Comparison of ENCODE assay signal across 16 mouse cellular contexts in genomic region chr16:55495051-55495450, GRCm38 (mm10).
A peak's percentile ranks its signal among the peaks of the same experiment; 100 is the strongest.
DNase-seq lines count a peak whose midpoint lies in the region; ATAC-seq and TF ChIP-seq lines count a peak whose summit lies in the region.
"Had no signal": no experiment of that assay in that cellular context is flagged by ENCODE, and none has a peak within 500 bp of the region (broad histone marks: within the 10 kb centered on the region; RNA-seq: fewer than 3 reads in every experiment).

No protein-coding gene starts in this region.

- no peak overlapping the region for H3K4me2 ChIP-seq in liver, embryonic 12.5 days
- no peak overlapping the region for H3K4me2 ChIP-seq in lung, postnatal 0 days (replicated peaks; ENCODE audit: low read depth, low read length)
- H3K4me2 ChIP-seq: embryonic facial prominence, embryonic 13.5 days; hindbrain, embryonic 14.5 days; neural tube, embryonic 15.5 days had no signal

- ATAC-seq in liver, embryonic 12.5 days, result no peak
- peak; percentile 62 for ATAC-seq in lung, postnatal 0 days
- ATAC-seq in frontal cortex, adult (ENCODE audit: low TSS enrichment), result no peak

- H3K36me3 ChIP-seq in liver, embryonic 12.5 days, result no peaks in the 10 kb centered on the region
- no peaks in the 10 kb centered on the region for H3K36me3 ChIP-seq in lung, postnatal 0 days (ENCODE audit: insufficient read depth, low read length)
- H3K36me3 ChIP-seq: embryonic facial prominence, embryonic 13.5 days; heart, embryonic 10.5 days; neural tube, embryonic 15.5 days had no signal

- intact Hi-C loops in left cerebral cortex, postnatal 36 days (cut with DNase I), result no loop called here

- 56% methylated on average over 9 of the region's 10 CpGs for WGBS in liver, embryonic 12.5 days (ENCODE audit: insufficient replicate concordance)
- WGBS in lung, postnatal 0 days, result 55% methylated on average over 10 of the region's 10 CpGs

- no peaks in the 10 kb centered on the region for H3K4me1 ChIP-seq in liver, embryonic 12.5 days
- H3K4me1 ChIP-seq in lung, postnatal 0 days (ENCODE audit: insufficient read depth, low read depth, low read length), result no peaks in the 10 kb centered on the region
- H3K4me1 ChIP-seq: embryonic facial prominence, embryonic 13.5 days; neural tube, embryonic 15.5 days had no signal

- H3K9ac ChIP-seq in liver, embryonic 12.5 days, result no peak overlapping the region
- H3K9ac ChIP-seq in lung, postnatal 0 days (replicated peaks; ENCODE audit: low read depth), result no peak overlapping the region
- H3K9ac ChIP-seq: embryonic facial prominence, embryonic 13.5 days; hindbrain, embryonic 14.5 days; liver, embryonic 14.5 days; neural tube, embryonic 15.5 days had no signal

- no peak overlapping the region for H3K27ac ChIP-seq in liver, embryonic 12.5 days
- no peak overlapping the region for H3K27ac ChIP-seq in lung, postnatal 0 days (ENCODE audit: low read length)
- H3K27ac ChIP-seq: embryonic facial prominence, embryonic 13.5 days; heart, embryonic 10.5 days; hindbrain, embryonic 14.5 days; liver, embryonic 14.5 days; neural tube, embryonic 15.5 days had no signal

- H3K4me3 ChIP-seq in liver, embryonic 12.5 days, result no peak overlapping the region
- H3K4me3 ChIP-seq in lung, postnatal 0 days (ENCODE audit: low read depth, low read length), result no peak overlapping the region
- H3K4me3 ChIP-seq: embryonic facial prominence, embryonic 13.5 days; heart, embryonic 10.5 days; neural tube, embryonic 15.5 days had no signal

- TF ChIP-seq CTCF in lung, postnatal 0 days (IDR thresholded peaks at IDR 0.05), result no peak

- no peaks in the 10 kb centered on the region for H3K9me3 ChIP-seq in liver, embryonic 12.5 days (replicated peaks)
- H3K9me3 ChIP-seq in lung, postnatal 0 days (ENCODE audit: low read length), result no peaks in the 10 kb centered on the region
- H3K9me3 ChIP-seq: embryonic facial prominence, embryonic 13.5 days; heart, embryonic 10.5 days; neural tube, embryonic 15.5 days had no signal

- no peaks in the 10 kb centered on the region for H3K27me3 ChIP-seq in liver, embryonic 12.5 days (replicated peaks)
- no peaks in the 10 kb centered on the region for H3K27me3 ChIP-seq in lung, postnatal 0 days (replicated peaks; ENCODE audit: insufficient read depth, low read length)
- H3K27me3 ChIP-seq: embryonic facial prominence, embryonic 13.5 days; neural tube, embryonic 15.5 days had no signal

- TF ChIP-seq EP300 in lung, postnatal 0 days (IDR thresholded peaks at IDR 0.05), result no peak

- DNase-seq in adrenal gland, postnatal 10 days, result peak; percentile 9
- no peak for DNase-seq in adrenal gland, adult 18-20 months (ENCODE audit: low spot score in 2 of 2)
- peak; percentile 19 for DNase-seq in liver
- DNase-seq in 3T3-L1 (ENCODE audit: low read depth, low spot score), result peak; percentile 84
- DNase-seq in lung, postnatal 0 days (ENCODE audit: low spot score), result peak; percentile 53
- no peak for DNase-seq in left cerebral cortex, postnatal 36 days (ENCODE audit: low spot score in 2 of 2)
- DNase-seq: gastrocnemius, postnatal 14 days; left cerebral cortex, postnatal 4 days; spleen, adult 18-20 months had no signal

Comparison
In these comparisons a context has a peak if more than half of its experiments do, and no peak if none do; other contexts are left out.
1. DNase-seq: peak in adrenal gland, postnatal 10 days (single experiment), liver (single experiment), 3T3-L1 (single experiment) and lung, postnatal 0 days (single experiment); none in adrenal gland, adult 18-20 months (0 of 2) and left cerebral cortex, postnatal 36 days (0 of 2).